Mouse (Mus musculus): ENCODE measurements around the gene Msantd3. TPM values are rescaled to one million over a fixed set of nuclear protein-coding genes. Genes with fewer than 3 reads are reported as not detected.

Gene Msantd3
- total RNA-seq (2023): not detected

GRCm38 (mm10) chr4:48539841-48540575, at the start of gene Msantd3:
TSS of gene Msantd3 (plus strand) at chr4:48539935.

DNA sequence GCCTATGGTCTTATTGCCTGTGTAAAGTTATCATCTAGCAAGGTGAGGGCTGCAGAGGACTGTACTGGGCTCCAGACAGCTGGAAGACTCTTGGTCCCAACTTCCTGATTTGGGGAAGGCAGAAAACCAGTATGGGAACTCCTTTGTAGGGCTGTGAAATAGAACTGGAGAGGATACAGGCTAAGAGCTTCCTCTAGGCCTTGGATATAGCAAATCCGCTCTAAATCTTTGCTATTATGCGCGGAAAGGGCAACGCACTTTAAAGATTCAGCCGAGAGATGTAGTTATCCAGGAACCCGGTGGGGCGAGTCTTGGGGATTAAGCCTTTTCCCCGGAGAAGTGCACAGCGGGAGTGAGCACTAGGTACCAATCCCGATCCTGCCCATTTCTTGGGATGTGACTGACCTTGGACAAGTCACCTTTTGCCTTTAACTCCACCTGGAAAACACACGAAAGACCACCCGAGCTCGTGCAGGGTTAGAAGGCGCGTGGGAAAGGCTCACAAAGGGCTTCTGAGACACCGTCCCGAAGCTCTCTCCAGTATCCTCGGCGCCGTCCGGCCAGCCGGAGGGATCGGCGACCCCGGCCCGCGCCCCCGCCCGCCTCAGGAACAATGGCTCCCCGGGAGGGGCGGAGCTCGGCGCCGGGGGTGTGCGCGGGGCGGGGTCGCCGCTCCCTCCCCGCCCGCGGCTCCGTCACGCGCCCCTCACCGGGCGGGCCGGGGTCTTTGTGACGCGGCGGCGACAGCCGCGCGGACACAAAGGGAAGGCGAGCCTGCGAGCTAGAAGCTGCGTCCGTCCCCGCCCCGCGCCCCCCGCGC, 44.9 kb downstream of the Msantd3 start, which contains the start of gene Tmeff1:
TSS of gene Tmeff1 (plus strand) at position 754 of the 820 bp plus-strand sequence.

Other genes with a start within 250 kb of the Msantd3 start
- 63.9 TPM for gene Tex10, start 66.5 kb upstream of the Msantd3 start, total RNA-seq (2023)
- not detected for gene Tmeff1, start 45.2 kb downstream of the Msantd3 start, total RNA-seq (2023)
- not detected for gene Cavin4, start 123.6 kb downstream of the Msantd3 start, total RNA-seq (2023)